Comparison of ENCODE assay signal across 15 mouse cellular contexts in the genomic region with DNA sequence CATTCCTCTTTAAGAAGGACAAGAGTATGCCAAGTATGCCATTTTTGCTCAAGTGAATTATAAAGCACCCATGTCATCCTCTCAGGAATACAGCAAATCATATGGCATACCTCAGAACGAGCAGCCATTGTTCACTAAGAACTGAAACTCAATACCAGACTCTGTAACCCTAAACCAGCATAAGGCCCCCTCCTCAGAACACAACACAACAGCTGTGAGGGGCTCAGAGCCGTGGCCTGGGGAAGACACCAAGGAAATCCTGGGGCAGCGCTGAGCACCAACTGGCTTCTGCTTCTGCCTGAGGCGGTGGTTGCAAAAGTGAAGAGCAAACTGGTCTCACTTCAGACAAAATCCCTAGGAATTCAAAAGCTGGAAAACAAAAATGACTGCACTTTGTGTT.
DNase-seq lines count a peak whose midpoint lies in the region; ATAC-seq and TF ChIP-seq lines count a peak whose summit lies in the region.
"Had no signal": no experiment of that assay in that cellular context is flagged by ENCODE, and none has a peak within 500 bp of the region (broad histone marks: within the 10 kb centered on the region; RNA-seq: fewer than 3 reads in every experiment).

No protein-coding gene starts in this region.

- H3K9me3 ChIP-seq in liver, embryonic 11.5 days (ENCODE audit: control insufficient read depth, low read length) = no peaks in the 10 kb centered on the region
- H3K9me3 ChIP-seq in limb, embryonic 11.5 days (ENCODE audit: control insufficient read depth, low read length) = no peaks in the 10 kb centered on the region
- no peaks in the 10 kb centered on the region for H3K9me3 ChIP-seq in liver, postnatal 0 days (ENCODE audit: low read length)
- H3K9me3 ChIP-seq: intestine, embryonic 15.5 days had no signal

- H3K27me3 ChIP-seq in liver, embryonic 11.5 days (replicated peaks; ENCODE audit: control insufficient read depth, insufficient read depth, low read length) = no peaks in the 10 kb centered on the region
- no peaks in the 10 kb centered on the region for H3K27me3 ChIP-seq in limb, embryonic 11.5 days (ENCODE audit: control insufficient read depth, insufficient read depth, low read length)
- H3K27me3 ChIP-seq in liver, postnatal 0 days (ENCODE audit: insufficient read depth, low read length) = no peaks in the 10 kb centered on the region
- H3K27me3 ChIP-seq: intestine, embryonic 15.5 days had no signal

- no peaks in the 10 kb centered on the region for H3K36me3 ChIP-seq in liver, embryonic 11.5 days (ENCODE audit: control insufficient read depth, insufficient read depth, low read length)
- no peaks in the 10 kb centered on the region for H3K36me3 ChIP-seq in limb, embryonic 11.5 days (ENCODE audit: control insufficient read depth, insufficient read depth, low read length)
- H3K36me3 ChIP-seq in liver, postnatal 0 days (replicated peaks; ENCODE audit: insufficient read depth, low read length) = peaks cover 17% of the 10 kb centered on the region
- H3K36me3 ChIP-seq: intestine, embryonic 15.5 days had no signal

- ATAC-seq in liver, embryonic 11.5 days (replicated peaks; ENCODE audit: low FRiP score) = no peak
- peak; percentile 74; the same call in 1 of the 2 replicates for ATAC-seq in limb, embryonic 11.5 days (ENCODE audit: insufficient number of reproducible peaks, low FRiP score, low TSS enrichment, low read depth)
- ATAC-seq in liver, postnatal 0 days = no peak
- ATAC-seq: midbrain, embryonic 16.5 days had no signal

- H3K4me1 ChIP-seq in liver, embryonic 11.5 days (replicated peaks; ENCODE audit: control insufficient read depth, insufficient read depth, low read length) = peaks cover 30% of the 10 kb centered on the region
- H3K4me1 ChIP-seq in limb, embryonic 11.5 days (ENCODE audit: control insufficient read depth, insufficient read depth, low read length) = peaks cover 16% of the 10 kb centered on the region
- peaks cover 49% of the 10 kb centered on the region for H3K4me1 ChIP-seq in liver, postnatal 0 days (ENCODE audit: insufficient read depth)

- H3K4me2 ChIP-seq in liver, embryonic 11.5 days = no peak overlapping the region; the same call in 1 of the 2 replicates
- no peak overlapping the region for H3K4me2 ChIP-seq in limb, embryonic 11.5 days (ENCODE audit: low read depth, severe bottlenecking)
- peak overlapping the region; percentile 61 for H3K4me2 ChIP-seq in liver, postnatal 0 days (ENCODE audit: low read depth, low read length)
- H3K4me2 ChIP-seq: intestine, embryonic 15.5 days had no signal

- H3K27ac ChIP-seq in liver, embryonic 11.5 days (ENCODE audit: low read depth, low read length) = peak overlapping the region; percentile 83; the same call in 1 of the 2 replicates
- no peak overlapping the region for H3K27ac ChIP-seq in limb, embryonic 11.5 days (replicated peaks; ENCODE audit: low read depth, low read length)
- H3K27ac ChIP-seq in liver, postnatal 0 days (ENCODE audit: low read depth) = no peak overlapping the region
- H3K27ac ChIP-seq: gastrocnemius, adult 2 months; intestine, embryonic 15.5 days had no signal

- no peak overlapping the region for H3K4me3 ChIP-seq in liver, embryonic 11.5 days (ENCODE audit: low read depth, low read length)
- no peak overlapping the region for H3K4me3 ChIP-seq in limb, embryonic 11.5 days (ENCODE audit: low read depth, low read length)
- H3K4me3 ChIP-seq in liver, postnatal 0 days (ENCODE audit: low read depth, low read length) = no peak overlapping the region
- H3K4me3 ChIP-seq: gastrocnemius, adult 2 months; intestine, embryonic 15.5 days had no signal

- DNase-seq in liver, embryonic 11.5 days (ENCODE audit: low spot score) = no peak
- no peak for DNase-seq in liver
- DNase-seq in embryo, embryonic 11 days = peak; percentile 72
- DNase-seq in limb, embryonic 11.5 days (ENCODE audit: low spot score) = peak; percentile 64
- no peak for DNase-seq in liver, postnatal 0 days
- no peak for DNase-seq in layer of hippocampus, adult 18-20 months (ENCODE audit: low spot score in 2 of 2)
- DNase-seq in layer of hippocampus, adult 9-10 months (ENCODE audit: low spot score) = no peak
- DNase-seq: adrenal gland, postnatal 25 days; cerebellum, postnatal 36 days; gastrocnemius, adult 2 months; heart, postnatal 4 days; layer of hippocampus, adult 9-11 months; lung, postnatal 36 days had no signal

- no peak overlapping the region for H3K9ac ChIP-seq in liver, embryonic 11.5 days (ENCODE audit: low read depth, low read length)
- no peak overlapping the region for H3K9ac ChIP-seq in limb, embryonic 11.5 days (ENCODE audit: low read length)
- no peak overlapping the region for H3K9ac ChIP-seq in liver, postnatal 0 days (replicated peaks)
- H3K9ac ChIP-seq: intestine, embryonic 15.5 days had no signal

- 50% methylated on average over 4 of the region's 4 CpGs for WGBS in liver, embryonic 11.5 days
- 14% methylated on average over 4 of the region's 4 CpGs for WGBS in limb, embryonic 11.5 days
- WGBS in liver, postnatal 0 days (ENCODE audit: insufficient replicate concordance) = 70% methylated on average over 4 of the region's 4 CpGs

- no peak for TF ChIP-seq CTCF in liver, postnatal 0 days (IDR thresholded peaks at IDR 0.05; ENCODE audit: low read depth)

- no peak for TF ChIP-seq EP300 in liver, postnatal 0 days (IDR thresholded peaks at IDR 0.05; ENCODE audit: low read depth)

Comparison
In these comparisons a context has a peak if more than half of its experiments do, and no peak if none do; other contexts are left out.
1. DNase-seq: peak in embryo, embryonic 11 days (single experiment) and limb, embryonic 11.5 days (single experiment); none in liver, embryonic 11.5 days (single experiment), liver (single experiment), liver, postnatal 0 days (single experiment), layer of hippocampus, adult 18-20 months (0 of 2) and layer of hippocampus, adult 9-10 months (single experiment).